Mouse (Mus musculus) urinary bladder, postnatal 14 days (tissue): ENCODE measurements around the gene Gm156.
"Not testable (repeated sequence)": the region's sequence is repeated elsewhere in the genome, so short reads cannot be mapped to it uniquely, and the experiment has no call there.

Experiments
- DNase-seq: peaks from one replicate; pipeline ENCODE4 v3.0.0; 2021; ENCODE audit warnings: low spot score

Gene Gm156

GRCm38 (mm10) chr6:129784170-129784569 is at the start of gene Gm156:
TSS of gene Gm156 (minus strand) at chr6:129784270.
- DNase-seq = not testable (repeated sequence)

- DNase-seq = no peak
These were observed 41.5 kb upstream of the Gm156 start for GRCm38 (mm10) chr6:129825559-129825958.

GRCm38 (mm10) chr6:129824004-129824403 is 39.9 kb upstream of the Gm156 start:
- no peak for DNase-seq

- DNase-seq = no peak
These were observed 33.7 kb upstream of the Gm156 start for GRCm38 (mm10) chr6:129817731-129818130.

GRCm38 (mm10) chr6:129747654-129748032 is 36.4 kb downstream of the Gm156 start:
- DNase-seq = no peak

- DNase-seq = no peak
These were observed 36.9 kb downstream of the Gm156 start for GRCm38 (mm10) chr6:129747016-129747653.

GRCm38 (mm10) chr6:129746151-129746550 is 37.9 kb downstream of the Gm156 start:
- DNase-seq = no peak

- no peak for DNase-seq
These were observed 43.9 kb downstream of the Gm156 start, which contains the start of gene Klri2 for GRCm38 (mm10) chr6:129740069-129740721. TSS of gene Klri2 (minus strand) at chr6:129740484.

- DNase-seq = no peak
These were observed 47.7 kb downstream of the Gm156 start for GRCm38 (mm10) chr6:129736414-129736813.

- no peak for DNase-seq
These were observed 56.8 kb downstream of the Gm156 start for GRCm38 (mm10) chr6:129727237-129727636.

GRCm38 (mm10) chr6:129721390-129721789 is 62.7 kb downstream of the Gm156 start:
- no peak for DNase-seq

GRCm38 (mm10) chr6:129720487-129720886 is 63.6 kb downstream of the Gm156 start:
- DNase-seq = no peak

- no peak for DNase-seq
These were observed 67.0 kb downstream of the Gm156 start, which contains the start of gene Klri1 for GRCm38 (mm10) chr6:129717032-129717431. TSS of gene Klri1 (minus strand) at chr6:129717132.
